Mouse (Mus musculus) erythroid progenitor cell, adult 5-6 weeks (primary cell): ENCODE measurements at regions not wholly inside any gene's neighbourhood (a gene's known extent, or its start where the extent isn't known, plus 50 kb on each side); places are given as distances from the start of the nearest gene placed in this dataset.

Experiments used
- ATAC-seq: replicated peaks from 2 replicates; pipeline ENCODE4 v1.8.0; 2016; ENCODE audit warnings: moderate number of reproducible peaks, mild to moderate bottlenecking, moderate TSS enrichment, inconsistent platforms; ENCODE audit not compliant: poor library complexity, low FRiP score, severe bottlenecking

DNA sequence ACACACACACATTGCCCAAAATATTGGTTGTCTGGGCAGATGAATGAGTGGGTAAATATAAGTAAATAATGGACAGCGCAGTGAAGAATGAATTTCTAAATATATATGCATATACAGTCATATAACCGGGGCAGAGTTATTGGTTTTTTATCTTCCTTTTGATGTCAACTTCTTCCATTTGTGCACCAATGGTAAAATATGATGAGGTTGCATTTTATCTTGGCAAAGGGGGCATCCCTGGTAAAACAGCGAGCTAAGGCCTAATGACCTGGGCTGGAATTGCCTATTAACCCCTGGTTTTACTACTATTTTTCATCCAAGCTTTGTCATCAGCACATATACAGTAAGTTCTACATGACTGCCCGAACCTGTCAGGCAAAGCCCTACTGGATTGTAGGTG, 253.2 kb downstream of the Epha4 start:
- ATAC-seq = no peak

DNA sequence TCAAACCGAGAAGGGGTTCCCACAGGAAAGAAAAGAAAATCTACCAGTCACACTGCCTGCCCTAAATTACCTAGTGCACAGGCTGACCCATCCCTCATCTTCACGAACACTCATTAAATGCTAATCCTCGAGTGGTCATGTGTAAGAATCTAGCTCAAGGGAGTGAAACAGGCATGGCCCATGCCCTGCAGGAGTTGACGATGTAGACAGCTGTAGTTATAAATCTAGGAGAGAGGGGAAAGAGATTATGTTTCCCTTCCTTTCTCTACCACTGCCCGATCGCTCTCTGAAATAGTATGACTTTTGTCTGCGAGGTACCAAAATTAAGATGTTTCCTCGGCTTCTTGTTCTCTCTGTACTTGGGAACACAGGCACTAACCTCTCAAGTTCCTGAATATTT, 249.2 kb downstream of the Epha4 start:
- ATAC-seq = no peak

DNA sequence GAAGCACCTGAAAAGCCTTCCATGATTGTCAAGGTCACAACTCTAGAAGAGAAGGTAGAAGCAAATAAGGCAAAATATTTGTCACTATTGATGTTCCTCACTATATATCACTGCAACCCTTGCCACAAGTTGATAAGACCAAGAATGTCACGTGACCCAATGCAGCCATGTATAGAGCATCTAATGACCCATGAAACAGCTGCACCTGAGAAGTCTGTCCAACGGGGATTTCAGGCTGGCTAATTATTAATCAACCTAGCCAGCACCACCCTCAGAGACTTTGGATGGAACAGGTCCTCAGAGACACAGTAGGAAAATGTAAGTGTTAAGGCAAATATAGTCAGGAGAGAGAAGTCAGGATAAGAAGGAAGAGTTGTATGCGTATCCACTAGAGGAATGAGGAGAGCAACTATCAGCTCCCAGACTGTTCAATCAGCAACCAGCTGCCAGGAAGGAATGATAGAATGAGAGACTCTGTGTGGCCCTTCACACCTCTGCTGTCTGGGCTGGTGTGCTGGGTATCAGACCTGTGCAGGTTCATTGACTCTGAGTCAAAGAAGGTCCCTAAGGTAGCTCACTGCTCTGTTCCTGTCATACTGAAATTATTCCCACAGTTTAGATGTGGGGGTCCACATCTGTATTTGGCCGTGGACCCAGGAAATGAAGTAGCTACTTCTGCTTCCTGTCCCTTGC, 247.4 kb downstream of the Epha4 start:
- no peak for ATAC-seq

DNA sequence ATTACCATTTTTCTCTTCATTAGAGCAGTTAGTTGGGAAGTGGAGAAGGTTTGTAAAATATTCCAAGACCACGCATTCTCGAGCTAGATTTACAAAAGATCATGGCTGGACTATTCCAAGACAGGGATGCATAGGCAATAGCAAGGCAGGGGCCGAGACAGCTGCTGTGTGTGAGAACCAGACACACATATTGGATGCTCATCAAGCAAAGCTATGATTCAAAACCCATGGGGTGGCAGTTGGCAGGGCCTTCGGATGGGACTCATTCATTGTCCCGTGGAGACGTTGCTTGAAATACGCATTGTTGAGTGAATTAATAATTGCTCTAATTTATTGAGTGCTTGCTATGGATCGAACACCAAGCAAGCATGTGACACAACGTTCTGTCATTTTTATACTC, 239.6 kb downstream of the Epha4 start:
- ATAC-seq = no peak

DNA sequence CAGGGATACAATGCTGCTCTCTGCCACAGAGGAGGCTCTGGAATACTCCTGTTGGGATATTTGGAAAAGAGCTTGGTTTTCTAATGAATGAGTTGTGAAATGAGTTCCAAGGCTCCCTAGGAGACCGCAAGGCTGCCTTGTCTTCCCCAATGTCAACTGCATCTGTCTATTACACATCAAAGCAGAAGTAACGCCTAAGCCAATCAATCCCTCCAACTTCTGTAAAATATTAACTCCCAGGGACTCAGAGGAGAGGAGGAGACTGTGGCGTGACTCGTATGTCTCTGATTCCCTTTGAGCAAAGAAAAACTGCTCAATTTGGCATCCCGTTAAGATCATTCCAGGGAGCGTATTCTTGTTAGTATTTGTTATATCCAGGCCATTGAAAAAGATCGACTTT, 235.3 kb downstream of the Epha4 start:
- no peak for ATAC-seq

DNA sequence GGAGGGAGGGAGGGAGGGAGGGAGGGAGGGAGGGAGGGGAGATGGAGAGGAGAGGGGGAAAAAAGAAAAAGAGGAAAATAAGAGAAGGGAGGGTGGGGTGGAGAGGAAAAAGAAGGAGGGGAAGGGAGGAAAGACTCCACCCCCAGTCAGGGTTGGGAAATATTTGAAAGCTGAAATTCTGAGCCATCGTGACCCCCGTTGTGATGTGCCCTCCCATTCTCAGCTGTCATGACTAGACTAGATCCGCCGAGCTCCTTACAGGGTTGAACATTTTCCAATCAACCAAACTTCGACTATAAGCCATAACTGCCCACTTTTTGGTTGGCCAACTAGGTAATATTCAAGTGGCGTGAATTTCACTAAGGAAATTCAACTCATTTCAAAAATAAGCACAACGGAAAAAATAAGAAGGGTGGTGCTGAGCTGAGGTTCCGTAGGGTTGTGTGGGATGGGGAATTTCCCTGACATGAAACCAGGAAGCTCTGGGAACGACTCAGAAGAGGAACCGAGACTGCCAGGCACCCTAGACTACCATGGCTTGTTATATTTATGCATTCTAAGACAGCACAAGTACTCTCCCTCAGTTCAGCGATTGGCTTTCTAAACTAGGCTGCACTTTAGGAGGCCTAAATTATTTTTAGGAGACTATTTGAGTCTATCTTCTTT, 234.4 kb downstream of the Epha4 start:
- ATAC-seq = no peak

DNA sequence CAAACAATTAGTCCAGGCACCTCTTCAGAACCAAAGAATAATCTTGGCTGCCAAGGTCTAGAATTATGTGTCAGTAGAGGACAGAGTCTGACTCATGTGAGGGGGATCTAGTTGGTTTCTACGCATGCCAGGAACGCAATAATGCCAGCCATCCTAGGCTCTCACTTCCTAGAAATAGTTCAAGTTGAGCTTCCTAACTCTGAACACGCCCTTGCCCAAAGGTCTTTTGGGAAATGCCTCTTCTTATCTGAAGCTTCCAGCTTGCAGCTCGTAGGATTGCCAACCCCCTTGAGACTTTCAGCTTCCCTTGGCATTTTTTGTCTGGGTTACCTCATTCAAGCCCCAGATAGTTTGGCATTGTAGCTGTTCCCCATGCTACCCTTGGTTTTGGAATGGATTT, 233.1 kb downstream of the Epha4 start:
- peak; percentile 94 for ATAC-seq

DNA sequence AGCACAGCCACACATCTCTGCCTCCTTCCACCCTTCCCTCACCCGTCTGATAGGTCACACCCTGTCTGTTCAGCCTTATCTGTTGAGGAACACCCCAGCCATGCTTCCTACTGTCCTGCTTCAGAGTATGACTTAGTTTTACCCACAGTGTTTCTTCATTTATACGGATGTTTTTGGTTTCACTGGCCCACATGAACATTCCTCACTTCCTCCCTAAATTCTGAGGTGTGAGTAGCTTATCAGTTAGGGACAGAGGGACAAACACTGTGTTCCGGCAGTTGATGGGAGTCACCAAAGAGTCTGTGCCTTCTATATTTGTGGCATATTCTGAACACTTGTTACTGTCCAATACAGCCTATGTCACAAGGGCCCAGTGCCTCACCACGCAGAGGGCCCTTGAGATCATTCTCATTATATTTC, 216.2 kb downstream of the Epha4 start:
- peak; percentile 93 for ATAC-seq

DNA sequence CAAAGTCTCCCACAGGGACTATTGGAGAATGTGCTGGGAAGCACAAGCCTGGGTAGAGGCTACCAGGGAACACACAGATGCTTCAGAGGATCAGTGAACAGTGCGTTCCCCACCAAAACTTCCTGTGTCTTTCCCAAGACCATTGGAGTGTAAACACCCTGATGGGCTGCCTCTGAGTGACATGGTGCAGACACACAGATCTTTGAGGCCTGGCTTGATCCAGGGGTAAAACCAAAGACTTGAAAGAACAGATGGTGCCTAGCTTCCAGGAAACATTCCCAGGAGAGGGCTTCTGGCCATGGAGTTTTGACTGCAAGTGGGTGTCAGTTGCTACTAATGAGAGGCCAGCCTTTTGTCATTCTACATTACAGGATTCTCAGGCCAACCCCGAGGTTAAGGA, 214.1 kb downstream of the Epha4 start:
- no peak for ATAC-seq

DNA sequence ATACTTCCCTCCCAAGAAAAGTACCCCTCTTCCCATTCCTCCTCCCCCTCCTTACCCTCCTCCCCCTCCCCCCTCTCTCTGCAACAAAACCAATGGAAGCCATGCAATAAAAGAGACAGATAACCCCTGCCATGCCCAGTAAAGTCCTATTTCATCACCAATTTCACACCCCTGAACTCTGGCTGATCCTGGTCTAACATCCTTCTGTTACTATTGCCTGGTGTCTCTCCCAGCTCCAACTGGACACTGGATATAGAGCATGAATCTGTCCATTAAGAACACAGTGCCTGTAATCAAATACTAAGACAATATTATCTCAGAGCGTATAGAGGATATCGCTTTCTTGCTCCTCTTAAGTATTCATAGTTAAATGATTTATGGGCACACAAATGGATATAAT, 210.1 kb downstream of the Epha4 start:
- no peak for ATAC-seq

DNA sequence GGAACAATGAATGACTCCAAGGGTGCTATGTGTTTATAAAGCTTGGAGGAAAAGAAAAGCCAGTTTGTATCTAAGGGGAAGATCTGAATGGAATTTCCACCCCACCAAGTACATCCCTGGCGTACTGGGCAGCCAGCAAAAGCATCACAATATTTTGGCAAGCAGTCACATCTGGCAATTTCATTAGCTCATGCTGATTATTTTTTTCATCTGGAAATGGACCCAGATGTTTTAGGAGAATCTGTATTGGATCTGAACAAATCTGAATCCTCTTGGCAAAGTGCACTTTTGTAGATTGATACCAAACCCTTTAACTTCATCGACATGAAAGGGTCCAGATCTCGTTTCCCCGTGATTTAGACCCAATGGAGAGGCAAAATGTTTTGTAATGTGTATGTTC, 207.1 kb downstream of the Epha4 start:
- ATAC-seq = no peak

DNA sequence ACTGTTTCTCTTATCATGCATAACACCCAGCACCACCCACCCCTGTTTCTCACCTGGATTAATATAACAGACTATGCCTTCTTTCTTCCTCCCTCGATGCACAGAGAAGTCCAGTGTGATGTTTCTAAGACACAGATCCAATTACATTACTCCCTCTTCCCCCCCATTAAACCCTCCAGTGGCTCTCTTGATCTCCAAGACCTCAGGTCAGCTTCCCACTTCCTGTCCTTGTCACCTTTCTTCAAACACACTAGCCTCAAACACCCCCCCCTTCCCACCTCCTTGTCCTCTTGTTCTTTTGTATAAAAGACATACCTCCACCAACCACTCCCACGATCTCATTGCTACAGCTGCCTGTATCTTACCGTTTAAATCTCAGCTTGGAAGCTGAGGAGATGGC, 201.8 kb downstream of the Epha4 start:
- no peak for ATAC-seq

DNA sequence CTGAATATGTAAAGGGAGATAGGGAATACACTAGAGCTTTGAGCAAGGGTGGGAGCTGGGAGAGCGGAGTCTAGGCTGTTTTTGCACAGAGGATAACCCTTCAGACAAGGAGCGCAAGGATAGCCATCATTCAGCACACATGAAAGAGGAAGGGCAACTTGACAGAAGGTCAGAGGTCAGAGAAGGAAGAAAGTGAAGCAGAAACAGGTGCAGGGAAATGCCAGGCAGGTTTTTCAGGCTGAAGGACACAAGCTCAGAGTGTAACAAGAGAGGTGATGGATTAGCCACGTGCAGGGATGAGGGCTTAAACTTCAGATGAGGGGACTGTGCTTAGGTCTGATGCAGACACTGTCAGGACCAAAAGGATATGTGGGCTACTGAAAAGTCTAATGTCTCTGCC, 199.5 kb downstream of the Epha4 start:
- ATAC-seq = no peak

DNA sequence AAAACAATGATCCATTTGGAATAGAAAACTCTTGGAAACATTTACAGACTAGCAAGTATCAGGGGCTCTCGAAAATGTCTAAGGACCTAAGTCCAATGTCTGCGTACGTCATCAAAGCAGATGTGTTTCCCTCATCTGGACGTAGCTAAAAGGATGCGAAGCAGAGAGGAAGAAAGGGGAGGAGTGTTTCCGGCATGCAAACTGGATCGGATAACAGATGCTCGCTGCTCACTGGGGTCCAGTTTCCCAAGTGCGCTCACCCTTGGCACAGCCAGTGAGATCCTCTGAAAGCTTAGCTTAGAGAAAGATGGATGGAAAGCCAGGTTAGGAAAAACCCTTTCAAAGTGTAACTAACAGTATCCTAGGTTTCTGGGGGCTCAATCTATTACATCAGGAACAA, 198.7 kb downstream of the Epha4 start:
- no peak for ATAC-seq
